In the genomic region with DNA sequence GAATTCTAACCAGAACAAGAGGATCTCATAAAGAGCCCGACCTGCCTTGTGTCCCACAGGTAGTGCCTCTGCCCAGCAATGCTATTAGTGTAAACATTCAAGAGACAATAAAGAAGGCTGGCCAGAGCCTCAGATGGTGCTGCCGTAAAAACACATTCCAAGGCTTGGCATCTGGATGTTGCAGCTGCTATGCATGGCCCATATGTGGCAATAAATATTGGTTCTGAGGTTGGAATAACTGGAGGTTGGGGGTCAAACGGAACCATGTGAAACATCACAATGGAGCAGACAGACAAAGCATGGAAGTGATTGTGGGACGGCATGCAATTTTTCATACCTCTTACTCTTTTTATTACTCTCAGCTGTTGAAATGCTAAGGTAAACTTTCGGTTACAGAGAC, we compare ENCODE assay signal across 18 mouse cellular contexts.
"Had no signal": no experiment of that assay in that cellular context is flagged by ENCODE, and none has a peak within 500 bp of the region (broad histone marks: within the 10 kb centered on the region; RNA-seq: fewer than 3 reads in every experiment).

No protein-coding gene starts in this region.

- H3K36me3 ChIP-seq: limb, embryonic 15.5 days; liver, embryonic 12.5 days; midbrain, embryonic 12.5 days; stomach, embryonic 15.5 days had no signal

- H3K27me3 ChIP-seq: limb, embryonic 15.5 days; liver, embryonic 12.5 days; megakaryocyte, embryonic 14.5 days; midbrain, embryonic 12.5 days; stomach, embryonic 15.5 days had no signal

- H3K9ac ChIP-seq: limb, embryonic 15.5 days; liver, embryonic 12.5 days; lung, embryonic 14.5 days; midbrain, embryonic 12.5 days; stomach, embryonic 15.5 days had no signal

- H3K4me2 ChIP-seq: limb, embryonic 15.5 days; liver, embryonic 12.5 days; lung, embryonic 14.5 days; midbrain, embryonic 12.5 days; stomach, embryonic 15.5 days had no signal

- DNase-seq: kidney, adult 11 months; kidney, adult 9 months; kidney, postnatal 36 days; layer of hippocampus, adult 9-11 months; layer of hippocampus, postnatal 36 days; lung, embryonic 14.5 days; lung, postnatal 10 days; right cerebral cortex, postnatal 14 days; thymus, adult 2 months; thymus, postnatal 25 days had no signal

- H3K9me3 ChIP-seq: limb, embryonic 15.5 days; liver, embryonic 12.5 days; megakaryocyte, embryonic 14.5 days; midbrain, embryonic 12.5 days; stomach, embryonic 15.5 days had no signal

- H3K4me3 ChIP-seq: limb, embryonic 15.5 days; liver, embryonic 12.5 days; megakaryocyte, embryonic 14.5 days; midbrain, embryonic 12.5 days; stomach, embryonic 15.5 days had no signal

- ATAC-seq: liver, embryonic 12.5 days; midbrain, embryonic 16.5 days had no signal

- H3K4me1 ChIP-seq: limb, embryonic 15.5 days; liver, embryonic 12.5 days; megakaryocyte, embryonic 14.5 days; midbrain, embryonic 12.5 days; stomach, embryonic 15.5 days had no signal

- H3K27ac ChIP-seq: kidney, postnatal 0 days; limb, embryonic 15.5 days; liver, embryonic 12.5 days; macrophage; midbrain, embryonic 12.5 days; stomach, embryonic 15.5 days had no signal
